ENCODE assay signal across 12 mouse cellular contexts in genomic region chr15:57633067-57633466, GRCm38 (mm10).
A peak's percentile ranks its signal among the peaks of the same experiment; 100 is the strongest.
DNase-seq lines count a peak whose midpoint lies in the region; ATAC-seq lines count a peak whose summit lies in the region.
"Had no signal": no experiment of that assay in that cellular context is flagged by ENCODE, and none has a peak within 500 bp of the region (broad histone marks: within the 10 kb centered on the region; RNA-seq: fewer than 3 reads in every experiment).

No protein-coding gene starts in this region.

- DNase-seq in embryonic facial prominence, embryonic 14.5 days (ENCODE audit: low spot score) = peak; percentile 60
- DNase-seq in embryonic facial prominence, embryonic 10.5 days (ENCODE audit: low spot score) = no peak
- peak; percentile 59 for DNase-seq in lung, postnatal 10 days
- DNase-seq in lung, postnatal 36 days = no peak
- peak; percentile 42 to 61 for DNase-seq in layer of hippocampus, postnatal 10 days (ENCODE audit: low spot score in 2 of 2)
- peak; percentile 35 for DNase-seq in right cerebral cortex, postnatal 25 days
- DNase-seq in urinary bladder, adult 18-20 months (ENCODE audit: low spot score in 2 of 2) = no peak
- no peak for DNase-seq in cerebellum, adult 11-12 months
- DNase-seq: B cell, adult 2 months; kidney, adult 11 months had no signal

- H3K27ac ChIP-seq in embryonic facial prominence, embryonic 14.5 days (replicated peaks; ENCODE audit: low read depth, low read length) = no peak overlapping the region; the same call in 1 of the 2 replicates
- no peak overlapping the region for H3K27ac ChIP-seq in embryonic facial prominence, embryonic 10.5 days (replicated peaks)
- H3K27ac ChIP-seq: embryonic facial prominence, embryonic 12.5 days had no signal

- no peak overlapping the region for H3K4me3 ChIP-seq in embryonic facial prominence, embryonic 14.5 days (ENCODE audit: low read depth, low read length)
- H3K4me3 ChIP-seq in embryonic facial prominence, embryonic 10.5 days = no peak overlapping the region
- H3K4me3 ChIP-seq: embryonic facial prominence, embryonic 12.5 days had no signal

- no peak for ATAC-seq in embryonic facial prominence, embryonic 14.5 days (ENCODE audit: low read depth)

- H3K27me3 ChIP-seq in embryonic facial prominence, embryonic 14.5 days (replicated peaks; ENCODE audit: control insufficient read depth, insufficient read depth, low read length) = no peaks in the 10 kb centered on the region
- no peaks in the 10 kb centered on the region for H3K27me3 ChIP-seq in embryonic facial prominence, embryonic 10.5 days (replicated peaks; ENCODE audit: low read depth, poor library complexity, severe bottlenecking)
- H3K27me3 ChIP-seq: embryonic facial prominence, embryonic 12.5 days had no signal

- H3K4me2 ChIP-seq in embryonic facial prominence, embryonic 14.5 days (ENCODE audit: low read depth, low read length) = no peak overlapping the region
- H3K4me2 ChIP-seq: embryonic facial prominence, embryonic 12.5 days; heart, embryonic 11.5 days had no signal

- H3K36me3 ChIP-seq in embryonic facial prominence, embryonic 14.5 days (ENCODE audit: control insufficient read depth, insufficient read depth, low read length) = no peaks in the 10 kb centered on the region
- H3K36me3 ChIP-seq in embryonic facial prominence, embryonic 10.5 days (replicated peaks) = no peaks in the 10 kb centered on the region
- H3K36me3 ChIP-seq: embryonic facial prominence, embryonic 12.5 days had no signal

- H3K9me3 ChIP-seq in embryonic facial prominence, embryonic 14.5 days (ENCODE audit: control insufficient read depth, low read length) = no peaks in the 10 kb centered on the region
- no peaks in the 10 kb centered on the region for H3K9me3 ChIP-seq in embryonic facial prominence, embryonic 10.5 days
- H3K9me3 ChIP-seq: embryonic facial prominence, embryonic 12.5 days had no signal

- H3K4me1 ChIP-seq in embryonic facial prominence, embryonic 14.5 days (ENCODE audit: control insufficient read depth, insufficient read depth, low read length) = no peaks in the 10 kb centered on the region; the same call in 1 of the 2 replicates
- peaks cover 2% of the 10 kb centered on the region; the same call in 1 of the 2 replicates for H3K4me1 ChIP-seq in embryonic facial prominence, embryonic 10.5 days
- H3K4me1 ChIP-seq: embryonic facial prominence, embryonic 12.5 days had no signal

- H3K9ac ChIP-seq in embryonic facial prominence, embryonic 14.5 days (ENCODE audit: low read depth, low read length) = no peak overlapping the region
- H3K9ac ChIP-seq: embryonic facial prominence, embryonic 12.5 days had no signal

- 75% methylated on average over 3 of the region's 3 CpGs for WGBS in embryonic facial prominence, embryonic 14.5 days
- WGBS in embryonic facial prominence, embryonic 10.5 days = 83% methylated on average over 3 of the region's 3 CpGs

Comparison
In these comparisons a context has a peak if more than half of its experiments do, and no peak if none do; other contexts are left out.
1. DNase-seq: peak in embryonic facial prominence, embryonic 14.5 days (single experiment), lung, postnatal 10 days (single experiment), layer of hippocampus, postnatal 10 days (2 of 2) and right cerebral cortex, postnatal 25 days (single experiment); none in embryonic facial prominence, embryonic 10.5 days (single experiment), lung, postnatal 36 days (single experiment), urinary bladder, adult 18-20 months (0 of 2) and cerebellum, adult 11-12 months (single experiment).